Mouse (Mus musculus) layer of hippocampus, postnatal 25 days (tissue): ENCODE results near the gene Uhrf1bp1l. TPM values are rescaled to one million over a fixed set of nuclear protein-coding genes. Genes with fewer than 3 reads are reported as not detected.

Source experiments
- DNase-seq, 2 experiments: peaks; one replicate each; pipeline ENCODE4 v3.0.0; 2022; ENCODE audit warnings: mixed read lengths in 2 of 2, low spot score in 1 of 2; ENCODE audit errors: extremely low spot score in 1 of 2
- total RNA-seq, 2 experiments: library from RNA; stranded (reverse); gene quantifications; 2 replicates each; pipeline ENCODE4 v1.2.3; 2021

Uhrf1bp1l gene
- total RNA-seq, 2 experiments from 2014 or later: 80.0 to 82.6 TPM

DNA sequence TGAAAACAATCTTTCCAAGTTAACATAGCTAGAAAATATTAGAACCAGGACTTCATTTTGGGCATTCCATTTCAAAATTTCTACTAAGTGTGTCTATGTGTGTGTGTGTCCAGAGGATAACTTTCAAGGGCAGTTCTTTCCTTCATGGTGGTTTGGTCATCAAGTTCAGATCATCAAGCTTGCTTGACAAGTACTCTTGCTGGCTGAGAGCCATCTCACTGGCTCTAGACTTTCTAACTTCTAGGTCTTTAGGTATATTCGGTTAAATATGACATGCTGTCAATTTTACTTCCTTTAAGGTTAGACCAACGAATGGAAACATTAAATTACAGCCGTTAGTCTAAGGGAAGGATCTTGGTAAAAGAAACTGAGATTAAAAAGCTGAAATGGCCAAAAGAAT, 450 bp upstream of the Uhrf1bp1l start:
- DNase-seq: no peak

DNA sequence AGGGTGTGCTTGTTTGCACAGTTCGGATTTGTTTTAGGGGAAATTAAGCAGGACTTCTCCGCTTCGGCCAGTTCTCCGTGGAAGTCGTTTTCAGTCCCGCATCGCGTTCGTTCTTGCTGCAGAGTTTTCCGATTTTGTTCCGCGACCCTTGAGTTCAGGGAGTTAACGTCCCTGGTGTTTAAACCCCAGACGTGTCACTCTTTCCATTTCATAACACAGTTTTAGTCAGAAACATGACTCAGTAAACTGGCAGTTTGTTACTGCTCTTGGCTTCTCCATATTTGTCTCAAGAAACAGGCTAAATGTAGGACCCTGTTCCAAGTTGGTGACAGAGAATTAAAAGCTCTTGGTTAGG, 852 bp downstream of the Uhrf1bp1l start:
- no peak for DNase-seq

DNA sequence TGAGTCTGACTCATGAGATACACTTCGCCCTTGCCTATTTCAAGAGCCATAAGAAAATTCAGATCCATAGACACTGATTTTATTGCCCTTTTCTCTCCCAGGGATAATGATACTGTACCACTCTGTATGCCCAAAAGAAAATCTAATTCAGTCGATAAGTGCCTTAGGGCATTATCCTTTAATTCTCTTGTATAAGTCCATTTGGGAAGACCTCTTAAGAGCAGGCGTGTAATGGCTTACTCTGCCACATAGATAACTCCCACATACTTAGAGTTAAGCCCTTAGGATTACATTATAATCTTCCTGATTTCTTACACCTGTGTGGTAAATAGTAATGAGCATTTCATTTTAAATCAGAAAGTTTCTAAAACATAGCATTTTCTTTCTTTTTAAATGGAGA, 1.8 kb downstream of the Uhrf1bp1l start:
- no peak for DNase-seq

DNA sequence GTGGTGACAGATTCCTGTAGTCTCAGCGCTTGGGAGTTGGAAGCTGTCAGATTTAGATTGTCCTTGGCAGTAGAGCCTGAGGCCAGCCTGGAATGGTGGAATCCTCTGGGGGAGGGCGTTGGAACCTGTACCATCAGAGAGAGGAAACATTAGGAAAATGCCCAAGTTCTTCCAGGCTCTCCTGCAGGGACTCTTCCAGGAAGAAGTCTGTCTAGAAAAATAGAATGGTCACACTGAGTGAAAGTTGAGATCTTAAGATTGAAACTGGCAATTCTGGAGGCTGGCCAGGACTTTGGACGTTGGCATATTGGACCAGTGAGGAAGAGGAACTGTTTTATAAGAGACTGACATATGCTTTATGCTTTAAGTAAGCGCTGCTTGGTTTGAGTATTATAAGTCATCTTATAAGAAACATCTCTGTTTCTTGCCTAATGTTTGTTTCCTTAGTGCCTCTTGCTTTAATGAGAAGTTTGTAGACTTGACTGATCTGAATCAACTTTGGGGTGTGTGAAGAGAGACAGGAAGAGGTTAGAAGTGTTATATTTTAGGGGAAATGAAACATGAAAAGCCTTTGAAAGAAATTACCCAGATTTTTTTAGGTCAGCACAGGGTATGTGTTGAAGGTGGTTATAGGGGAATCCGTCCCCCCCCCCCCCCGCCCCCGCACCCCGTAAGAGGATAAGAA, 2.6 kb downstream of the Uhrf1bp1l start:
- DNase-seq: no peak

- DNase-seq: no peak
These were observed 3.1 kb downstream of the Uhrf1bp1l start for GRCm38 (mm10) chr10:89747911-89748310.

DNA sequence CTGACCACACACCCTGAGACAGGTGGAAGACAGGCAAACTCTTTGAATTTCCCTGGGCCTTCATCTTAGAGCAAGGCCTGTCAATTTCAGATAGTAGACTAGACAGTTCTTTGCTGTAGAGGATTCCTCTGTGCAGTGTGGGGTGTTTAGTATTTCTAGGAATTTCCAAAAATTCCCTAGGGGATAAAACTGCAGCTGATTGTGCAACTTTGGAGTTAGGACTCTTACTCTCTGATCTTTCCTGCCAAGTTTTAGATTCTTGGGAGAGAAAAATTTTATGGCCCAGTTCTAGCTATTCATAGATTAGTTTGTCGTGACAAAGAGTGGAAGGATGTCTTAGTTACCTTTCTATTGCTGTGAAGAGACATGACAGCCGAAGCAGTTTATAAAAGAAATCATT, 3.8 kb downstream of the Uhrf1bp1l start:
- no peak for DNase-seq

DNA sequence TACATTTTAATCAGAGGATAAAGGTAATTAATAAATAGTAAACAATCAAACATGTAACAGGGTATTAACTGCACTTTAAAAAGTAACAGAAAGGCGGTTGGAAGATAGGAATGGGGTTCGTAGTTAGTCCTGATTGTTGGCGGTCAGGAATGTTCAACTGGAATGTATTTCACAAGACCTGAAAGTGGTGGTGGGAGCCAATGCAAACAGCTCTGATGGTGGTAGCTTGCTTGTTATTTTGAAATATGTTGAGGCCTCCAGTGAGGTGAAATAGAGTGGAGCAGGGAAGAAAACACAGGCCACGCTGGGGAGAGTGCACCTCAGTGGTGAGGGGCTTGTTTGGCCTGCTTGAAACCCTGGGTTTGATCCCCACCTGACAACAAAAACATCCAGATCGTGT, 6.3 kb downstream of the Uhrf1bp1l start:
- no peak for DNase-seq

- no peak for DNase-seq
These were observed 10.4 kb downstream of the Uhrf1bp1l start for GRCm38 (mm10) chr10:89755231-89755630.

DNA sequence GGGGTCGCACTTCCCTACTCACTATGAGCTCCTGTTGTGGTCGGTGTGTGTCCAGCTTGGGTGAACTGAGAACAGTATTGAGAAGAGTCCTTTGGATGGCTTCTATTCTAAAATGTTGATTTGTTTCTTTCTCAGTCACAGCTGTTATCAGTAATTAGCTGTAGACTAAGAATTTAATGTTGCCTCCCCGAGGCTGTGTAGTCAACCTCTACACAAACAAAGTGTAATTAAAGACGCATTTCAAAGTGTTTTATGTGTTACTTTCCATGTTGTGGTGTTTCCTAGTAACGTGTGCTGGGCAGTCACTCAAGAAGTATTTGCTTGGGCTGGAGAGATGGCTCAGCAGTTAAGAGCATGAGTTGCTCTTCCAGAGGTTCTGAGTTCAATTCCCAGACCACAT, 16.0 kb downstream of the Uhrf1bp1l start:
- no peak for DNase-seq

GRCm38 (mm10) chr10:89764457-89765121, 19.8 kb downstream of the Uhrf1bp1l start:
- DNase-seq: no peak

- DNase-seq: no peak
These were observed 21.3 kb downstream of the Uhrf1bp1l start for GRCm38 (mm10) chr10:89765790-89766714.

DNA sequence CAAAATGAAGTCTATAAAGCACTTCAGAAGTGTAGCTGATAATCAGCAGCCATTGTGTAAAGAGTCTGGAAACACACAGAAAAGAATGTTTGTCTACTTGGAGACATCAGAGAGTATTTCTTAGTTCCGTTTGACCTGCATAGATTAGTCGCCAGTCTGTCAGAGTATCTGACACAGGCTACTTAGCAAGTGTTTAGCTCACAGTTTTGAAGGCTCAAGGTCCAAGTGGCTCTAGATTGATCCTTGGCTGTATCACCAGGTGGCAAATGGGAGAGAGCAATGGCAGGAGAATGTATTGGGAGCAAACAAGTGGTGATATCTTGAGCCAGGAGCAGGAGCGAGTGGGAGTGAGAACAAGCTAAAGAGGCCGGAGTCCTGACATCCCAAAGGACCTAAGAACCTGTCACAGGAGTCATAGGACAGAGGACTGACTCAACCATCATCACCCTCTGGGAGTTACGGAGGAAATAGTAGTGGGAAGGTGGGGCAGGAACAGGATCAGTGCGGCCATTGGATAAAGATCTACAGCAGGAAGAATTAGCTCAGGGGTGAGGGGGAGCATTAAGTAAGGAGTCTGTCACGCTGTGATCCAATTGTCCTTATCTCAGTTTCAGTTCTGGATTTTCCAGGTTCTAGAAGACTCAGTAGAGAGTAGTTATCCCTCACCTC, 23.7 kb downstream of the Uhrf1bp1l start:
- no peak for DNase-seq

DNA sequence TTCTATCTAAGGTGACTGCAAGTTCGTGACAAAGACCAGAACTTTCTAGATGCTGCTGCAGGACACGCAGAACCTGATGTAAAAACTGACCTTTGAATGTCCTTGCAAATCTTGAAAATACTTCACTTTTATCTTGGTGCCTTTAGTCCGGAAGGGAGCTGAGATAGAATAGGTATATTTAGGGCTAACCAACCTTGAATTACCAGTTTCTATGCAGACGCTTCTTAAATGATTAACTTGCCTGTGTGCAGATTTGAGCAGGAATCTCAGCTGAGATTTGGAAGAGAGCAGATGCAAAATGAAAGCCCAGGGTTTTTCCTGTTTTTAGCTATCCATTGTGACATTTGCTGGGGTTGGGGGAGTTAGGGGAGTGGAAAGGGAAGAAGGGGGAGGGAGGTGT, 24.3 kb downstream of the Uhrf1bp1l start:
- DNase-seq: no peak

DNA sequence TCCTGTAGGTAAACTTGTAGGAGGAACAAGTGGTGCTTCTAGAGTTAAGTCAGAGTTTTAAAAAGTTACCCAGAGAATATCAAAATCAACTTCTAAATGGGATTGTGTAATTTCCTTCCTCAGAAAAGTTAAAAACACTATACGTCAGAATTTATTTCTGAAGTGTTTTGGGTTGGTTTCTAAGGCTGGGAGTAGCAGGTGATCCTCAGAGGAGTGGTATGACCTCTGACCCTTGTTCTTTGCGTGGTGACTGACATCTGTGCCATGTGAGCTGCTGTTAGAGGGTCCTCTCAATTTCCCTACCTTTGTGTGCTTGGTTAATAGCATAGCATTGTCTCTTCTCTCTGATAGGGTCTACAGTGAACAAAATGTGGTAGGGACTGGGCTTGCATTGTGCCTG, 27.1 kb downstream of the Uhrf1bp1l start:
- no peak for DNase-seq

- DNase-seq: no peak
These were observed 31.2 kb downstream of the Uhrf1bp1l start for GRCm38 (mm10) chr10:89776029-89776428.

DNA sequence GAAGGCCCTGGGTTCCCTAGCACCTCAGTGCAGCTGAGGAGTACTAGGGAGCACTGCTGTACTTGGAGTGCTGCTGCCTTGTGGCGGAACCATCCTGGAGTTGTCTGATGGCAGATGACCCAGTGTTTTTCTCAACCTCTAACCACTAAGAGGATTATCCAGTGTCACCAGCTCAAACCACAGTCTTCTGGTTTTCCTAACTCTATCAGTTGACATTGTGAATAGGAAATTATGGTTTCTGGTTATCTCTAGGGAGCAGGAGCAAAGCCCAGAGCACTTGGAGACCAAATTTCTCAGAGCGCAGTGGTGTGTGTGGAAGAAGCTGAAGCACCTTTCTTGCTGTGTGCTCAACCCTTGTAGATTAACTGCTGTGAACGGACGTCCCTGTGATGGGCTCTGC, 47.1 kb downstream of the Uhrf1bp1l start:
- no peak for DNase-seq

GRCm38 (mm10) chr10:89794121-89794520, 49.3 kb downstream of the Uhrf1bp1l start:
- no peak for DNase-seq

- no peak for DNase-seq
These were observed 74.4 kb downstream of the Uhrf1bp1l start for GRCm38 (mm10) chr10:89819146-89819545.

DNA sequence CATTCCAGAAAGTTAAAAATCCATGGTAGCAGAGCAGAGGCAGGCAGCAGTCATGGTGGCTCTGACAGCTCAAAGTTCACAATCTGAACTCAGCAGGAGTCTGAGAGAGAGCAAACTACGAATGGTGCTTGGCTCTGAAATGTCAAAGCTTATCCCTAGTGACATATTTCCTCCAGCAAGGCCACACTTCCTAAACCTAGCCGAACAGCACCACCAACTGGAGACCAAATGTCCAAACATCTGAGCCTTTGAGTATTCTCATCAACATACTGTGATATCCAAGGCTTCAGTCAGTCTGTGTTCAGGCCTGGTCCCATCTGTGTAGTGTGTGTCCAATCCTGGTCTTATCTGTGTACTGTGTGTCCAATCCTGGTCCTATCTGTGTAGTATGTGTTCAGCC, 79.1 kb downstream of the Uhrf1bp1l start:
- peak in 1 of 2 experiments; percentile 20 for DNase-seq

DNA sequence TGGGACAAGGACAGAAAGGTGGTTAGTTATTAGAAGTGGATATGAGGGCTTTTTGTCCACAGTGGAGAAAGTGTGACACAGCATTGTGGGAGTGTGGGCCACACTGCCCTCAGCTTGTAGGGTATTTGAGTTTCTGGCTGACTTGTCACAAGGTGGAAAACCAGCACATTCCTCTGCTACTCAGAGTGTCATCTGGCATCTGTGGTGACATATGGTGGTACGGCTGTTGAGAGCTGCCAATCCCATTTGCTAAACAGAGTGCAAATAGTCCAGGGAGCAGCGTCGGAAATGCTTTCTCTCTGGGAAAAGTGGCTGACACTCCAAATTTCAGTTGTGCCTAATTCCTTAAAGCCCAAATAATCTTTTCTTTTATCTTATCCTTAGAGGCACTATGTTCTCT, 82.1 kb downstream of the Uhrf1bp1l start:
- peak; percentile 34 to 51 for DNase-seq

GRCm38 (mm10) chr10:89832334-89832733, 87.5 kb downstream of the Uhrf1bp1l start:
- DNase-seq: no peak
